ENCODE assay signal across 7 mouse cellular contexts in the genomic region with DNA sequence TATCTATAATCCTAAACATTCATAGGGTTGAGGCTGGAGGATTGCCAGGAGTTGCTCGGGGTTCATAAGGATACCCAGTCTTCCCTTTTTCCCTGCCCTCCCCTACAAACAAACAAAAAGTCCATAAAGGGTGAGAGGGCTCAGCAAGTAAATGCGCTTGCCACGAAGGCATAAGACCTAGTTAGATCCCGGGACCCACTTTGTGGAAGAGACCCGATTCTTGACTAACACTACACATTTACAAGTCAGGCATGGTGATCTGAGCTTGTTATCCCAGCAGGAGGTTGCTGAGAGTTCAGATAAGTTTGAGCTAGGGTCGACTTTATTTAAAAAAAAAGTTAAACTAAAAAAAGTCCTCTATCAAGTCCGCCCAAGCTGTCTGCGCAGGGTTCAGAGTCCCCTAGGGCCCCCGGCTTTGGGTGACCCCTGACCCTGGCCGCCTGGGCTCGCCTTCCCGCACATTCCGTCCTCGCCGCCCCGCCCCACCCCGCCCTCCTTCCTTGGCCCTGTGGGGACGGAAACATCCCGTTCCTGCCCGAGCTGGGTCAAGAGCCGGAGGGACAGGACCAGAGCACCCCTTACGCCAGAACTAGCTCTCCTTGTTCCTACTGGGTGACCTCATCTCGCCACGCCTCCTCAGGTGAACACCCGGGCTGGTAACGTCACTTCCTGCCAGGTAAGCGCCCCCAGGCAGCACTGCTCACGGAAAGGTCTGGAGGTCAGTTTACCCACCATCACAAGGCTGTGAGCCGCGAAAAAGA. TPM values are rescaled to one million over a fixed set of nuclear protein-coding genes. Genes with fewer than 3 reads are reported as not detected.
A peak's percentile ranks its signal among the peaks of the same experiment; 100 is the strongest.
DNase-seq lines count a peak whose midpoint lies in the region; ATAC-seq and TF ChIP-seq lines count a peak whose summit lies in the region.

No protein-coding gene starts in this region.

- H3K79me2 ChIP-seq in MEL (ENCODE audit: control insufficient read depth, insufficient read depth, low read length, poor library complexity): peaks cover 5% of the 10 kb centered on the region
- peaks cover 40% of the 10 kb centered on the region for H3K79me2 ChIP-seq in macrophage (ENCODE audit: inconsistent target)

- peak overlapping the region; percentile 80 for H3K9ac ChIP-seq in MEL (ENCODE audit: control insufficient read depth, low read depth, low read length, poor library complexity, severe bottlenecking)
- H3K9ac ChIP-seq in heart, embryonic 12.5 days: peak overlapping the region; percentile 87
- H3K9ac ChIP-seq in kidney, postnatal 0 days (ENCODE audit: low read depth, low read length): peak overlapping the region; percentile 46

- H3K4me3 ChIP-seq in MEL (ENCODE audit: control insufficient read depth in 1 of 2, insufficient read depth in 1 of 2, low read depth in 2 of 2, low read length in 2 of 2): peak overlapping the region; percentile 56 to 64
- peak overlapping the region; percentile 48 for H3K4me3 ChIP-seq in heart, embryonic 12.5 days
- H3K4me3 ChIP-seq in kidney, postnatal 0 days (replicated peaks; ENCODE audit: low read depth, low read length): peak overlapping the region; percentile 79
- H3K4me3 ChIP-seq in macrophage (ENCODE audit: inconsistent target): peak overlapping the region; percentile 96

- no peak for TF ChIP-seq EP300 in MEL (IDR thresholded peaks at IDR 0.05; ENCODE audit: low read depth in 1 of 2, low read length in 2 of 2)

- H3K27ac ChIP-seq in MEL (ENCODE audit: control insufficient read depth, low read depth, low read length) (peak overlapping the region; percentile 83), macrophage (peak overlapping the region; percentile 100)
- peak overlapping the region; percentile 100 for H3K27ac ChIP-seq in heart, embryonic 12.5 days (ENCODE audit: poor library complexity, severe bottlenecking)
- peak overlapping the region; percentile 98 for H3K27ac ChIP-seq in kidney, postnatal 0 days

- ATAC-seq in heart, embryonic 12.5 days (ENCODE audit: insufficient number of reproducible peaks, low FRiP score): no peak
- ATAC-seq in kidney, postnatal 0 days (replicated peaks; ENCODE audit: low FRiP score, low read depth): peak; percentile 16

- no peaks in the 10 kb centered on the region for H3K9me3 ChIP-seq in MEL (replicated peaks; ENCODE audit: insufficient read depth, low read length)
- no peaks in the 10 kb centered on the region for H3K9me3 ChIP-seq in heart, embryonic 12.5 days (replicated peaks)
- no peaks in the 10 kb centered on the region for H3K9me3 ChIP-seq in kidney, postnatal 0 days (replicated peaks; ENCODE audit: low read length)

- DNase-seq in MEL (ENCODE audit: low read depth, low spot score): no peak
- DNase-seq in embryo, embryonic 11 days: peak; percentile 72
- peak; percentile 85 for DNase-seq in kidney, postnatal 0 days (ENCODE audit: low spot score)
- DNase-seq in spleen, postnatal 36 days (ENCODE audit: low spot score in 2 of 2): peak; percentile 80
- no peak for DNase-seq in left cerebral cortex, adult 9 months (ENCODE audit: low spot score in 2 of 2)

- H3K4me1 ChIP-seq in MEL (ENCODE audit: control insufficient read depth in 1 of 2, insufficient read depth in 2 of 2, low read length in 2 of 2): peaks cover 4 to 20% of the 10 kb centered on the region in 2 experiments
- H3K4me1 ChIP-seq in heart, embryonic 12.5 days (replicated peaks): peaks cover 50% of the 10 kb centered on the region
- H3K4me1 ChIP-seq in kidney, postnatal 0 days (replicated peaks; ENCODE audit: insufficient read depth, low read length): peaks cover 26% of the 10 kb centered on the region

- no peak for TF ChIP-seq RAD21 in MEL (IDR thresholded peaks at IDR 0.05; ENCODE audit: low read depth, low read length)

- WGBS in heart, embryonic 12.5 days: 3% methylated on average over 30 of the region's 30 CpGs
- 2% methylated on average over 30 of the region's 30 CpGs for WGBS in kidney, postnatal 0 days
- 4% methylated on average over 29 of the region's 30 CpGs for WGBS in macrophage (ENCODE audit: missing documents)

- TF ChIP-seq CTCF in MEL (IDR thresholded peaks at IDR 0.05 in 2 of 3, conservative IDR thresholded peaks at IDR 0.05 in 1 of 3; ENCODE audit: control insufficient read depth in 1 of 3, insufficient read depth in 1 of 3, low read depth in 2 of 3, low read length in 3 of 3, poor library complexity in 1 of 3, severe bottlenecking in 1 of 3): no peak
- no peak for TF ChIP-seq CTCF in kidney, postnatal 0 days (IDR thresholded peaks at IDR 0.05; ENCODE audit: low read depth)

- no peak for TF ChIP-seq POLR2A in MEL (IDR thresholded peaks at IDR 0.05; ENCODE audit: control insufficient read depth in 1 of 2, insufficient read depth in 1 of 2, low read depth in 1 of 2, low read length in 2 of 2, poor library complexity in 1 of 2)

- H3K36me3 ChIP-seq in MEL (ENCODE audit: control insufficient read depth in 1 of 2, insufficient read depth in 2 of 2, low read length in 2 of 2): peaks cover 0 to 10% of the 10 kb centered on the region in 2 experiments; a peak in 2 of 4 replicates
- H3K36me3 ChIP-seq in heart, embryonic 12.5 days: peaks cover 6% of the 10 kb centered on the region
- peaks cover 8% of the 10 kb centered on the region; the same call in 1 of the 2 replicates for H3K36me3 ChIP-seq in kidney, postnatal 0 days (ENCODE audit: insufficient read depth, low read length)
- H3K36me3 ChIP-seq in macrophage (ENCODE audit: inconsistent target): peaks cover 10% of the 10 kb centered on the region; the same call in 1 of the 2 replicates

- no peaks in the 10 kb centered on the region for H3K27me3 ChIP-seq in MEL (ENCODE audit: control insufficient read depth in 1 of 2, insufficient read depth in 2 of 2, low read length in 2 of 2)
- H3K27me3 ChIP-seq in heart, embryonic 12.5 days (replicated peaks): no peaks in the 10 kb centered on the region
- no peaks in the 10 kb centered on the region for H3K27me3 ChIP-seq in kidney, postnatal 0 days (ENCODE audit: insufficient read depth, low read length)

- peak overlapping the region; percentile 81 for H3K4me2 ChIP-seq in heart, embryonic 12.5 days
- peak overlapping the region; percentile 95 for H3K4me2 ChIP-seq in kidney, postnatal 0 days (ENCODE audit: low read length)

RNA-seq across cellular contexts. Expression of a gene that starts 3.8 kb away (rescaled TPM):
- 1.1 and 1.8 TPM in 2 replicates for total RNA-seq in MEL (2012; rRNA removed)
- polyA plus RNA-seq in MEL (2012; ENCODE audit: insufficient read depth in 1 of 2, insufficient read length in 2 of 2, low read depth in 1 of 2, low replicate concordance in 2 of 2, missing spikeins in 1 of 2): 1 to 10 TPM in 1 of 2 experiments, not detected in 1; 9.2 TPM
- 58.0 and 65.3 TPM in 2 replicates for polyA plus RNA-seq in heart, embryonic 12.5 days (2016; fragmentation: Nextera tagmentation; extraction: Ambion mirVana)
- 29.9 and 33.3 TPM in 2 replicates for polyA plus RNA-seq in kidney, postnatal 0 days (2015; fragmentation: Nextera tagmentation; extraction: Ambion mirVana)
- total RNA-seq in macrophage (2018; cell fraction: chromatin; rRNA removed): 10 to 100 TPM; 17.2 to 81.8 (median 27.5) TPM
- total RNA-seq in macrophage (2018; cell fraction: cytosol; rRNA removed): 1 to 10 TPM; 2.9 to 8.1 (median 5.7) TPM
- total RNA-seq in macrophage (2018; cell fraction: nucleus; rRNA removed): 10 to 100 TPM in 21 of 26 experiments, 1 to 10 TPM in 5; 5.4 to 60.3 (median 19.3) TPM
- 3.6 to 7.0 TPM (median 5.4 TPM) in 3 replicates for polyA plus RNA-seq in macrophage (2018)

RNA-seq across cellular contexts. Expression of a gene that starts 3.9 kb away (rescaled TPM):
- total RNA-seq in MEL (2012; rRNA removed): 0.50 and 0.65 TPM in 2 replicates
- polyA plus RNA-seq in MEL (2012; ENCODE audit: insufficient read depth in 1 of 2, insufficient read length in 2 of 2, low read depth in 1 of 2, low replicate concordance in 2 of 2, missing spikeins in 1 of 2) (1 to 10 TPM in 1 of 2 experiments, not detected in 1; 2.8 TPM), macrophage (2018) (67.8 to 98.8 TPM (median 74.9 TPM) in 3 replicates)
- 15.9 and 16.5 TPM in 2 replicates for polyA plus RNA-seq in heart, embryonic 12.5 days (2016; fragmentation: Nextera tagmentation; extraction: Ambion mirVana)
- polyA plus RNA-seq in kidney, postnatal 0 days (2015; fragmentation: Nextera tagmentation; extraction: Ambion mirVana): 18.6 and 19.6 TPM in 2 replicates
- 1,000 to 10,000 TPM in 2 of 26 experiments, 100 to 1,000 TPM in 22, 10 to 100 TPM in 2; 91.8 to 1,107 (median 329) TPM for total RNA-seq in macrophage (2018; cell fraction: chromatin; rRNA removed)
- 1,000 to 10,000 TPM in 13 of 26 experiments, 100 to 1,000 TPM in 13; 132 to 2,956 (median 939) TPM for total RNA-seq in macrophage (2018; cell fraction: cytosol; rRNA removed)
- 1,000 to 10,000 TPM in 15 of 26 experiments, 100 to 1,000 TPM in 11; 163 to 2,419 (median 1,098) TPM for total RNA-seq in macrophage (2018; cell fraction: nucleus; rRNA removed)

RNA-seq across cellular contexts. Expression of a gene that starts 16.3 kb away (rescaled TPM):
- 23.7 and 31.1 TPM in 2 replicates for total RNA-seq in MEL (2012; rRNA removed)
- 10 to 100 TPM in 1 of 2 experiments, not detected in 1; 39.6 TPM for polyA plus RNA-seq in MEL (2012; ENCODE audit: insufficient read depth in 1 of 2, insufficient read length in 2 of 2, low read depth in 1 of 2, low replicate concordance in 2 of 2, missing spikeins in 1 of 2)
- 45.4 and 46.5 TPM in 2 replicates for polyA plus RNA-seq in heart, embryonic 12.5 days (2016; fragmentation: Nextera tagmentation; extraction: Ambion mirVana)
- polyA plus RNA-seq in kidney, postnatal 0 days (2015; fragmentation: Nextera tagmentation; extraction: Ambion mirVana): 44.6 and 47.8 TPM in 2 replicates
- 10 to 100 TPM in 2 of 26 experiments, 1 to 10 TPM in 24; 2.6 to 11.9 (median 5.0) TPM for total RNA-seq in macrophage (2018; cell fraction: chromatin; rRNA removed)
- total RNA-seq in macrophage (2018; cell fraction: cytosol; rRNA removed): 10 to 100 TPM in 22 of 26 experiments, 1 to 10 TPM in 4; 8.8 to 16.2 (median 11.9) TPM
- total RNA-seq in macrophage (2018; cell fraction: nucleus; rRNA removed): 10 to 100 TPM in 2 of 26 experiments, 1 to 10 TPM in 24; 2.4 to 10.8 (median 5.4) TPM
- 13.6 to 20.0 TPM (median 16.3 TPM) in 3 replicates for polyA plus RNA-seq in macrophage (2018)

RNA-seq across cellular contexts. Expression of a gene that starts 16.6 kb away (rescaled TPM):
- total RNA-seq in MEL (2012; rRNA removed): 49.9 and 53.5 TPM in 2 replicates
- polyA plus RNA-seq in MEL (2012; ENCODE audit: insufficient read depth in 1 of 2, insufficient read length in 2 of 2, low read depth in 1 of 2, low replicate concordance in 2 of 2, missing spikeins in 1 of 2): 100 to 1,000 TPM in 1 of 2 experiments, 10 to 100 TPM in 1; 99.9 to 645 TPM
- polyA plus RNA-seq in heart, embryonic 12.5 days (2016; fragmentation: Nextera tagmentation; extraction: Ambion mirVana): 68.5 and 70.4 TPM in 2 replicates
- 60.2 and 70.3 TPM in 2 replicates for polyA plus RNA-seq in kidney, postnatal 0 days (2015; fragmentation: Nextera tagmentation; extraction: Ambion mirVana)
- 100 to 1,000 TPM; 101 to 451 (median 214) TPM for total RNA-seq in macrophage (2018; cell fraction: chromatin; rRNA removed)
- total RNA-seq in macrophage (2018; cell fraction: cytosol; rRNA removed): 10 to 100 TPM; 37.2 to 79.3 (median 58.5) TPM
- 100 to 1,000 TPM in 20 of 26 experiments, 10 to 100 TPM in 6; 77.1 to 321 (median 147) TPM for total RNA-seq in macrophage (2018; cell fraction: nucleus; rRNA removed)
- polyA plus RNA-seq in macrophage (2018): 72.5 to 257 TPM (median 75.2 TPM) in 3 replicates

RNA-seq across cellular contexts. Expression of a gene that starts 25.7 kb away (rescaled TPM):
- total RNA-seq in MEL (2012; rRNA removed): 2,133 and 2,343 TPM in 2 replicates
- polyA plus RNA-seq in MEL (2012; ENCODE audit: insufficient read depth in 1 of 2, insufficient read length in 2 of 2, low read depth in 1 of 2, low replicate concordance in 2 of 2, missing spikeins in 1 of 2) (1,000 to 10,000 TPM; 1,661 to 1,740 TPM), macrophage (2018) (335 to 822 TPM (median 800 TPM) in 3 replicates)
- 629 and 630 TPM in 2 replicates for polyA plus RNA-seq in heart, embryonic 12.5 days (2016; fragmentation: Nextera tagmentation; extraction: Ambion mirVana)
- 1,088 and 1,198 TPM in 2 replicates for polyA plus RNA-seq in kidney, postnatal 0 days (2015; fragmentation: Nextera tagmentation; extraction: Ambion mirVana)
- 100 to 1,000 TPM in 1 of 26 experiments, 10 to 100 TPM in 22, 1 to 10 TPM in 3; 7.8 to 113 (median 17.4) TPM for total RNA-seq in macrophage (2018; cell fraction: chromatin; rRNA removed)
- total RNA-seq in macrophage (2018; cell fraction: cytosol; rRNA removed): 1,000 to 10,000 TPM in 6 of 26 experiments, 100 to 1,000 TPM in 20; 365 to 1,079 (median 619) TPM
- 100 to 1,000 TPM in 9 of 26 experiments, 10 to 100 TPM in 17; 47.6 to 158 (median 92.7) TPM for total RNA-seq in macrophage (2018; cell fraction: nucleus; rRNA removed)

Comparison
In these comparisons a context has a peak if more than half of its experiments do, and no peak if none do; other contexts are left out.
1. DNase-seq: peak in embryo, embryonic 11 days (single experiment), kidney, postnatal 0 days (single experiment) and spleen, postnatal 36 days (2 of 2); none in MEL (single experiment) and left cerebral cortex, adult 9 months (0 of 2).
2. Peak in every context shown above with its lines, with median percentiles within 50 percentile points of each other: H3K27ac ChIP-seq, H3K4me3 ChIP-seq and H3K9ac ChIP-seq.